Mouse (Mus musculus) frontal cortex, postnatal 14 days (tissue): ENCODE data around the gene Cmss1.

Experiments used
- DNase-seq, 2 experiments: peaks; one replicate each; pipeline ENCODE4 v3.0.0; 2022; ENCODE audit warnings: low spot score in 2 of 2

Cmss1 gene

DNA sequence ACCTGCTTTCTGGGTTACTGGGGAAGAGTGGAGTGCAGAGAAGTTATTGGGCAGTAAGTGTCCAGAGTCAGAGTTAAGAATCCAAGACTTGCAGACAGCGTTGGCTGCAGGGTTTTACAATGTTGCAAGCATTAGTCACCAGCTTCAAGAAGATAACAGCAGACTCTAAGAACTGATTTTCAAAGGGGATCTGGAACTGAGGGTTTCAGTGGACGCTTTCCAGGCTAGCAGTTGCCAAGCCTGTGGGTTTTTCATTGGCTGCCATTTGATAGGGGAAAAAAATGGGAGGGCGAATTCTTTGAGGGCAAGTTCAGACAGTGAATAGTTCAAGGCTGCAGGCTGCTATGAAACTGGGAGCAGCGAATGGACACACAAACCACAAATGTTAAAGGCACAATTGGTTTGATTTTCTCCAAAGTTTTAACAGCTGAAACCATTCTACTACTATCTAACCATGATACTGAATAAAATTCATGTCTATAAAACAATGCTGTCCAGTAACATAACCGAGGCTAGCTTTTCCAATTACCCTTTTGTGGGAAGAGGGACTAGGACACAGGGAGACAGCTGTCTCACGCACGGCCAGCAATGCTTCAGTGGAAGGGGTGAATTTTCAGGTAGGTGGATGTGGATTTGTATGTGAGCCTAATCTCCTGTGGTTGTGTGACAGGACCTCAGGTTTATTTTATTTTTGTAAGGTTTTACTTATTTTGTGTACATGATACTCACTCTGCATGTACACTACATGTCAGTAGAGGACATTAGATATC is 179.0 kb downstream of the Cmss1 start:
- DNase-seq = no peak

DNA sequence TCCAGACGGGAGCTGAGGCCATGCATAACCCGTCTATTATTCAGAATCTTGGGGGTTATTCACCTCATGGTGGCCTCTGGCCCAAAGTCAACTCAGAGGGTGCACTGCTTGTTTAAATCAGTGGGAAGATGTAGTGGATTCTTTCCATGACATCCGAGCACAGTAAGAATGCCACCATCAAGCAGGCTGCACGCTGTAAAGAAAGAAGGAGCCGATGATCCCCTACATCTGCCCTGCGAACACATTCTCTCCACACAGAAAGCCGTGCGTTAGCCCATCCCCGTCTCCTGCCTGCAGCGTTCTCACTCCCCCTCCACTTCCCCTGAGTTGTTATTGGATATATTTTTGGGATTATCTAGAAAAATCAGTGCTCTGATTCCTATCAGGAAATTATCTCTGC is 180.0 kb downstream of the Cmss1 start:
- no peak for DNase-seq

DNA sequence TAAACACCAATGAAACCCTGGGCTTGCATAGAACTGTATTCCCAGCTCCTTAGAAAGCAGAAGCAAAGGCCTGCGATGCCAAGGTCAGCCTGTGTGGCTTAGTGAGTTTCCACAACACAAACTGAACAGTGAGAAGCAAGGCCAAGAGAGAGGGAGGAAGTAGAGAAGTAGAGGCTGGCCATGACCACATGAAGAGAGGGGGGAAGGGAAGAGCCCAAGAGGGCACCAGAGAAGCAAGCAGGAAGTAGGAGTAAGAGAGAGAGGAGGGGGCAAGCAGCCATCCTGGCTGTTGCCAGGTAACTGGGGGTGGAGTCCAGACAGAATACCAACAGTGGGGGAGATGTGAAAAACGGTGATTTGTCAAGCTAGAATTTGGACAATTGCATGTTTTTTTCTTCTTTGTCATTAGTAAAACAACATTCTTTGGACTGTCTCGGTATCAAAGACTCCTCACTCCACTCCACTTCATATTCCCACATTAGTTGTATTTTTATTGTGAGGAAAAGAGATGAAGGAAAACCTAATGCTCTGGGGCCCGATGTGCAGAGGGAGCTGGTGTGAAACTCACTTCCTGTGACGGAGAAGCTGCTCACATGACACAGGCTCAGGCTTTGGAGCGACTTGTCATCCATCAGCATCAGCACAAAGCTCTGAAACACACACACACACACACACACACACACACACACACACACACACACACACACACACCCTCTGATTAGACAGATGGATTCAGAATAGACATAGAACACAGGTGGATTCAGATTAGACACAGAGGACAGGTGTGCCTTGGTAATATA is 183.5 kb downstream of the Cmss1 start:
- DNase-seq = no peak

DNA sequence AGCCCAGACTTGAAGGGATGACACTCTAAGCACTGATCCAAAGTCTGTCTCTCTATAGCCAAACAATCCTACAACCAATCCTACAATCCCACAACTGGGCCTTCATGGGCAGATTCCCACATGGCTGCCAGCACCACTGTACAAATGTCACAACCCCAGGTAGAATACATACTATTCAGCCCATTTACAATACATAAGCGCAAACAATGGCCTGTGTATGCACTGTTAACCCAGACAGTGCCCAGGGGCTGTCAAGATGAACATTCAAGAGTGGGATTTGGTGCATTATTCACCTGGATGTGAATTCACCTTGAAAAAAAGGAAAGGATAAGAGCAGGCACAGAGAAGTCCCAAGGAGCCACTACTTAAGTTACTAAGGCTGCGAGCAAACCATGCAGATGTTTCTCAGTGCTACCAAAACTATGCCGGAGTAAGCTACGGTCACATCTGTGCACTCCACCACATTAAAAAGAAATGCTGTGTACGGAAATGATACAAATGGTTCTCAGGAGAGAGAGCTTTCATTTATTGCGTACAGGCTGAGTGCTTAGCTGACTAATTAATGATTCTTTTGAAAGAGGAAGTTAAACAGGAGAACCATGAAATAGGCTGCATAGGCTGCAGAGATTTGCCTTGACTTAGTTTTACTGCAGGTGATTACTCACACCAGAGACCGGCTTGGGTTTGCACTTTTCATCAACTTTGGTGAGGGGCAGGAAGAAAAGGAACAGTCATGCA is 184.8 kb downstream of the Cmss1 start:
- DNase-seq = no peak

DNA sequence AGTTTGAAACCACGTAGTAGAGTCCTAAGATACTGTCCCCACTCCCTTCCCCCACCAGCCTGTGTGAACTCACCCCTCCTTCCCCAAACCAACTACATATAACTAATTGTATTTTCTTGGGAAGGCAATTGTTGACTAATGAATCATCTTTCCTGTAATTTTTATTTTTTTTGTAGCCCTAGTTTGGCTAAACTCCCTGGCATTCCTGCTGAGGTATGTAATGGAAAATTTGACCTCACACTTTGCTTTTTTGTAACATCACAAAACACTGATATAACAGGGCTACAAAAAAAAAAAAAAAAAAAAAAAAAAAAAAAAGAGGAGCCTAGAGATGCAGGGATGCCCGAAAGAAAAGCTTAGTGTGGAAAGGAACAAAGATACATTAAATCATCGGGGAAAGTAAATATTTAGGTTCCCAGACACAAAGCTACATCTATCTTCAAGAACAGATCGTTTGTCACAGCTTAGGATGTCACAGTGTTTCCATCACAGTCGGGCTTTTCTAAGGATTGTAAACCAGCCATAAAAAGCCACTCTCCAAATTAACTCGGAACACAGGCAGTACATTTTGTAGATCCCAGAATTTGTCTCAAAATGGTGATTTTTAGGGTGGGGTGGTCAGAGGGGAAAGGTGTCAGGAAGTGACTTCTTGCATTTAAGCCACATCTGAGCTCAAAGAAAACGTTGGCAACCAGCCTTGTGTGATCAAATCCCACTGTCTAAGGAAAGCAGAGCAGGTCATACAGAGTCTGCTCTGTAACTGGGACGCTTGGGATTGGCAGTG is 185.7 kb downstream of the Cmss1 start:
- DNase-seq = no peak

DNA sequence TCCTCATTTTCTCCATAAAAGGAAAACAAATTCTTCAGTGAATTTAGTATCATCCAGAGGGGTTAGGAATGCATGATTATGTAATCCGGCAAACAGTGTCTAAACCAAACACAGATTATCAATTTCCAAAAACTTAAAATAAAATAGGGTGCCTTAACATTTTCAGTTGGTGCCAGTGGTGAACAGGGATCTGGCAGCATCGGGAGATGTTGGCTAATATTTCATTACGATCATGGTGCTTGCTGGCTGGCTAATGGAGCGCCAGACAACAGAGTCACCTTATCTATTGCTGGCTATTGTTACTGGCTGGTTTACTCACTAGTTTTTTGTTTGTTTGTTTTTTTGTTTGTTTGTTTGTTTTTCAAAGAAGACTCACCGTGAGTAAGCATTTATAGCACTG is 186.8 kb downstream of the Cmss1 start:
- no peak for DNase-seq

DNA sequence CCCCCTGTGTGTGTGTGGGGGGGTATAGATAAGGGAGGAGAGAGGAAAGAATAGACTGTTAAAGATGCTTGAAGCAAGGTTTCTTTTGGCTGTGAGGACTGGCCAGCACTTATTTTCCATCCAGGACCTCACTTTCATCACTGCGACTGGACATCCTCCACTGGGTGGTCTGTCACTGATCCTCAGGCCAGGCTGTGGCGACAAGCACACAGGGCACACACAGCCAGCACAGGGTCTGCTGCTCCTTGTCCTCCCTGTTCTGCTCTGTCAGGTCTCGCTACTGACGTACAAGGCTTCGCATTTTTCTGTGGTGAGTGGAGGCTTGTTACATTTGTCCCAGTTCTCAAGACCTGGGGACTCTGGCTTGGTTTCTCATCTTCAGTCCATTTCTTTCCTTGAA is 187.3 kb downstream of the Cmss1 start:
- no peak for DNase-seq

DNA sequence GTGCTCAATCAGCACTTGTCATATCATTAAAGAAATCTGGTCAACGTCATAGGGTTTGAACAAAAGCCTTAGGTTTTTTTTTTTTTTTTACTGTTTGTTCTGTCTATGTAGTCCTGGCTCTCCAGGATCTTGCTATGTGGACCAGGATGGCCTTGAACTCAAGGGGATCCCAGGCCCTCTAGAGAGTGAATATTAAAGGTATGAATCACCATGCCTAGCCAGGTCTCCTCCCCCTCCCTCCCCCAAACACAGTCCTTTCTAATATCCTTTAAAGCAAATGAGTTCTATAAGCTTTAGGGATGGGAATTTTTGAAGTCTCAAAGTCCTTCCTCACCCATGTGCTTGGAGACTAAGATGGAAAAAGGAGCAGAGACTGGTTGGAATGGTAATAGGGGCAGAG is 188.7 kb downstream of the Cmss1 start:
- no peak for DNase-seq

DNA sequence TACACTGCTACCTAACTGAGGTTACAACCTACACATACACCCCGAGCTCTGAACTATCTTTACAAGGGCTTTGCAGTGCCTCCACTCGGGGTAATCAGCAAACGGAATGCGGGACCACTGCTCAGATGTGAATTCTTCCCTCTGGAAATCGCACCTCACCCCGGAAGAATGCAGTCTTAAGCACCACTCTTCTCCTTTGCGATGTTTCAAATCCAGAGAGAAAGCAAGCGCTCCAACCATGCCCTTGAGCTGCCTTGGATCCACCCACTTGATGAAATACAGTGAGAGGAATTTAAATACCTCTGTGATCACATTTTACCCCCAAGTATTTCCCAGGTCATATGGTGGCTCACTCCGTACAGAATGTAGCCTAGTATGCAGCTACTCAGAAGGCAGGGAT is 189.6 kb downstream of the Cmss1 start:
- no peak for DNase-seq

DNA sequence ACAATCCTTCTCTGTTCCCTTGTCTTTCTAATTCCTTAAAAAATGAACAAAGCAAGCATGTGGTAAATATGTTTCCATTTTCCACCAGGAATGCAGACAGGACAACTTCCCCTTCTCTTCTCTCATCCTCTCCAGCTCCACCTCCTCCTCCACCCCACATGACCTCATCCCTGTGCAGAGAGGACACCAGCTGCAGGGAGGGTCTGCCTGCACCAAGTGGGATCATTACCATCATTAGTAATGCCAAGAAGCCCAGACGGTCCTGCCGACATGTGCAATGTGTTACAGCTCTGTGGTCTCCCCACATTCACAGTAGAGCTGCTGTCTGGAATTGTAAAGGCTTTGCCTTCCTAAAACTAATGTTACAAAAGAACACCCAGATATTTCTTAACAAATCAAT is 190.6 kb downstream of the Cmss1 start:
- DNase-seq = no peak

DNA sequence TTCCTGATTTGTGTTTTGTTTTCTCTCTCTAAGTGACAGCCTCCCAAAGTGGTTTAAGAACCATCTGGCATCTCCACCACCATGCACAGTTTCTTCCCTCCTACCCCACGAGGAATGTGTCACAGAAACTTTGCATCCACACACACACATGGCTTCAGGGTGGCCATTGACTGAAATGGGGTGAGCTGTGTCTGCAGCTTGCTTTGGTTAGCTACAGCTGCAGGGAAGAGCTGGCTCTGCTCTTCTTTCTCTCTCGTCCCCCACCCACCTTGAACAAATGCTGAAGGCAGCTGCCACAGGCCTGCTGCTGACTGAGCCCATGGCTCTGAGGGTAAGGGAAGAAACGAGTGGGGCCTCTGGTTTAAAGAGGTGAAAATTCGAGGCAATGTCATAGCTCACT is 193.9 kb downstream of the Cmss1 start:
- no peak for DNase-seq

DNA sequence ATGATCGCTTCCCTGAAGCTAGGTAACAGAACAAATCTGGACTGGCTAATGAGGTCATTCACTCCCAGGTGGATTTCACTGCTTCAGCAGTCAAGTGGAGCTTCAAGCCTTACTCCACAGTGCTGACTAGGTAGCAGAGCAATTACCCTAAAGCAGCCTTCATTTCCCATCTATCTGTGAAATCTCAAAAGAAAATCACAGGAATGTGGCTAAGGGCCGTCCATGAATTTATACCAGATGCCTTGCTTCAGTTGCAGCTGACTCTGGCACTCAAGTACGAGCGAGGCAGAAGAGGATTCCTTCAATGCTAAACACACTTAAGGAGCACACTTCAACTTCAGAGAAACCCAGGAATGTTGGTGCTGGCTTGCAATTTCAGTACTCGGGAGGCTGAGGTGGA is 202.8 kb downstream of the Cmss1 start:
- no peak for DNase-seq

DNA sequence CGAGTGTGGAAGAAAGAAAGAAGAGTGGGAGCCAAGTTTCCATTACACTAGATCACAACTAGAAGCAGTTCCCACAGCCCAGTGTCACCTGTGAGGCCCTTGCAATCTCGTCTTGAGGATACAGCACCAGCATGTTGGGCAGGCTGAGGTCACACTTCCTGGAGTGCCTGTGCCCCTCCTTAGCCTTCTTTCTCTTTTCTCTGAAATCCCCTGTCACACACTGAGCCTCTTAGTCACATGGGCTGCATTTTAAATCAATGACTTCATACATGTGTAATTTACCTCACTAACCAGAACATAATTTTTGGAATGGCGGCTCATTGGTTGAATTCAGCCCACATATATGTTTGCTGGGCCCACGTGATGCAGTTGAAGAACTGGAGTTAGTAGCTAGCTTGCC is 203.8 kb downstream of the Cmss1 start:
- DNase-seq = no peak

DNA sequence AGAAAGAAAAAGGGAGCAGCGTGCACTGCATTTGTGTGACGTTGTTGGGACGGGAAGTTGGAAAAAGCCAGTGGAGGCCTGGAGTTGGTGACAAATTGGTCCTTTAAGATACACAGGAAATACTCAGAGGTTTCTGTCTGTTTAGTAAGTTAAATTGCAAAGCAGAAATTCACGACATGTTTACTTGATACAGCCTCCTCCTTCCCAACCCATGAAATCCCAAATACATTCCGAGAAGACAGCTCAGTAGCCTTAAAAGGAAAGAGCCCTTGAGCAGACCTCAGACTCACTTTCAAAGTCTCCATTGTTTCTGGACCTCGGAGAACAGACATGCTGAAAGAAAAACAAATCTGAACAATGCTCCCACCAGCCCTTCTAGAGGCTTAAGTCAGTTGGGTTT is 205.0 kb downstream of the Cmss1 start:
- no peak for DNase-seq

DNA sequence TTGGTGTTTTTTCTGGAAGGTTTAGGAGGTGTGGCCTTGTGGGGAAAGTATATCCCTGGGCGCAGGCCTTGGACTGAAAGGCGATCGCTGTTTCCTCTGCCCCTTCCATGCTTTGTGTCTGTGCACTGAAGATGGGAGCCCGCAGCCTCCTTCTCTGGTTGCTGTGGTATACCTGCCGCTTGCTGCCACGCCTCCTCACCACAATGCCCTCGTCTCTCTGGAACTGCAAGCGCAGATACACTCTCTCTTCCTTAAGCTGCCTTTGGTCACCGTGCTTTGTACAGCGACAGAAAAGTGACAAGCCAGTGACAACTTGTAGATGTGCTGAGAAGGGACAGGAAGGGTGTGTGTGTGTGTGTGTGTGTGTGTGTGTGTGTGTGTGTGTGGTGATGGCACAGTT is 207.1 kb downstream of the Cmss1 start:
- DNase-seq = no peak

DNA sequence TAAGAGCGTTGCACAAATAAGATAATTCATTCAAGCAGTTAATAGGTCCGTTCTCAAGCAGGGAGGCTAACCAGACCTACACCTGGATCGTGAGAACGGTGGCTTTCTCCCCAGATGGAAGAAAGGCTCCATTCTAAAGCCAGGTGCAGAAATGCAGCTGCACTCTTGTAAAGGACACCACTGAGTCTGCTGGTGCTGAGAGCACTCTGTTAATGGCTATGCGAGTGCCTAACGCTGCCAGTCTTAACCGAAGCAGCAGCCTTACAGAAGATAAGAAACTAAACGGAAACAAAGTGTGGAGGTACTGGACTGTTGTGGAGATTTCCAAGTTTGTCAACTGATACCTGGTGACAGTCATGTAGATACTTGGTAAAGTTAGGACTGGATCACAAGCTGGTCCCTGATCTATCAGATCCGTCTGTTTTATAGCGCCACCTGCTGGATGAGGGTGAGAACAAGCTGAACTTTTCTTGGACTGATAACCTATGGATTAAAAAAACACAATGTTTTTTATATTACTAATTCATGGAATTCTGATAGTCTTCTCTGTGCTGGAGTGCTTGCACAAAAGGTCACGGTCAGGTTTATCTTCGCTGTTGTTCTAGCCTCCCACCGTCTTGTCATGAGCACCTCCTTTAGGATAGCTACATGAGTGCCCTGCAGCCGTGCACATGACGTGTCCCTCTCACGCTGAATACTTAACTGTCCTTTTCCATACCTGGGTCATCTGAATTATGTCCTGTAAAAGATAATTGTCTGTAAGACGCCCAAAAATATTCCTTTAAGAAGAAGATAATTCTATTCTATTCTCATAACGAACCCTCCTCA is 208.1 kb downstream of the Cmss1 start:
- DNase-seq = peak in 1 of 2 experiments; percentile 63

DNA sequence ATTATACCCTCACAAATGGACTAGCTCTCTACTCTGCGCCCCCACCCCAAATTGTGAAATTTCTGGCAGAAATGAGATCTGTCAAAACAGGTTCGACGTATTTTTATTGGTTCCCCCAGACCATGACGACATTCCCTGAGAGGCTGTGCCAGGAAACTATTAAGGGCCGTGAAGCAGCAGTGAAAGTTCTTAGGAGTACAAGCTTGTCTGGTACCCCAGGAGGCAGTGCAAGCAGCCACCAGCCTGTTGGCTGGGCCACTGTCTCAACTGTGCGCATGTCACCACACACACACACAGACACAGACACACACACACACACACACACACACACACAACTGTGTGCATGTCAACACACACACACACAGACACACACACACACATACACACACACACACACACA is 208.8 kb downstream of the Cmss1 start:
- DNase-seq = no peak

DNA sequence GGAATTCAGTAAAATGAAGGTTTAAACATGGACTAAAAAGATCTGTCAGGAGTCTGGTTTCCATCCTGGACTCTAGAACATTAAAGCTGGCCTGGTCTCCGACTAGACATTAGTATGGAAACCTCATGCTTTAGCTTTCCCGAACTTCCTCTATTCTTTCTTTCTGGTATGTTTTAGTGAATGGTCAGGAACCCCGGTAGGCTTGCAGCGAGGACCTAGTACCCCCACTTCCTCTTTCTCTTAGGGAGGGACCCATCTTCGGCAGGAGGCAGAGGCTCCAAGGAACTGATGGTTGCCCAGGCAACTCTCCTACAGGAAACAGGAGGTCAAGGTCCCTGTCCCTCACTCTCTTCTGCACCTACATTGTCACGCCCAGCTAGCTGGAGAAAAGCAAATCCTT is 210.4 kb downstream of the Cmss1 start:
- DNase-seq = no peak

DNA sequence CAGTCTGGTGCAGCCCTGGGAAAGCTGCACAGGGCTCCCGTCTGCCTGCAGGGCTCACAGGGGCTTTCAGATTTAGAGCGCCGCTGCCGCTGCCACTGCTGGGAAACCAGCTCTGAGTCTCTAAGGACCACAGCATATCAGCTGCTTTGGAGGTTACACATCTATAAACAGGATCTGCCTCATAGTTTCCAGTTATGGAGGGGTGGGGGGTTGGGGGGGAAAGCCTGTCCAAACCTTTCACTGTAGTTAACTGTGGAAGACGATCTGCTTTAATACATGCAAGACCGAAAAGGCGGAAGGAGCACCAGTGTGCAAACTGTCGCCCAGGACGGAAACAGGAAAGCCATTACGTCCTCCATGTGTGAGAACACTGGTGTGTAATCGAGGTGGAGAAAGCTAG is 213.5 kb downstream of the Cmss1 start:
- DNase-seq = no peak

DNA sequence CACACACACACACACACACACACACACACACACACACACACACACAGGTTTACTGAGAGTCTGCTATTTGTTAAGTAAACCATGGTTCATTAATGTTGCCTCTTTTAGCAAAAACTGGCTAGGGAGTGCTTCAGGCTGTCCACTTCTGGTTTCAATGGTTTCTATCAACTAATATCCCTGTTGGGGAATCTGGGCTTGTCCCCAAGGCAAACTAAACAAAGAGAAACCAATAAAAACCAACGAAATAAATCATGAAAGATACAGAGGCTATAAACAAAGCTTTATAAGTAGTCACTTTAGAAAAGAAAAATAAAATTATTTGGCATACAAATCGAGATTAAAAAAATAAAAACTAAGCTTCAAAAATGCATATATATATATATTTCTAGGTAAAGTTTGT is 214.2 kb downstream of the Cmss1 start:
- DNase-seq = no peak

DNA sequence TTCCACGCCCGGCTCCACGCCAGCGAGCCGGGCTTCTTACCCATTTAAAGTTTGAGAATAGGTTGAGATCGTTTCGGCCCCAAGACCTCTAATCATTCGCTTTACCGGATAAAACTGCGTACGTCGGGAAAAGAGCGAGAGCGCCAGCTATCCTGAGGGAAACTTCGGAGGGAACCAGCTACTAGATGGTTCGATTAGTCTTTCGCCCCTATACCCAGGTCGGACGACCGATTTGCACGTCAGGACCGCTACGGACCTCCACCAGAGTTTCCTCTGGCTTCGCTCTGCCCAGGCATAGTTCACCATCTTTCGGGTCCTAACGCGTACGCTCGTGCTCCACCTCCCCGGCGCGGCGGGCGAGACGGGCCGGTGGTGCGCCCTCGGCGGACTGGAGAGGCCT is 215.5 kb downstream of the Cmss1 start:
- peak; percentile 97 to 100 for DNase-seq
